Mouse (Mus musculus): ENCODE results near the gene Gm5678.

Gene Gm5678

GRCm38 (mm10) chr16:93627761-93628400 lies at the start of gene Gm5678:
Gene Gm5678 (plus strand): TSS chr16:93628097.
- no peak for DNase-seq

- no peak for DNase-seq
Observed at GRCm38 (mm10) chr16:93578346-93579005, 49.4 kb upstream of the Gm5678 start.

- DNase-seq: no peak
Observed at GRCm38 (mm10) chr16:93581125-93581524, 46.8 kb upstream of the Gm5678 start.

GRCm38 (mm10) chr16:93584976-93585702 lies 42.8 kb upstream of the Gm5678 start:
- DNase-seq: no peak

- DNase-seq: no peak
Observed at GRCm38 (mm10) chr16:93585703-93586205, 42.1 kb upstream of the Gm5678 start.

GRCm38 (mm10) chr16:93586382-93586781 lies 41.5 kb upstream of the Gm5678 start:
- no peak for DNase-seq

GRCm38 (mm10) chr16:93588281-93588680 lies 39.6 kb upstream of the Gm5678 start:
- DNase-seq: no peak

- no peak for DNase-seq
Observed at GRCm38 (mm10) chr16:93590915-93591314, 37.0 kb upstream of the Gm5678 start.

GRCm38 (mm10) chr16:93591450-93592430 lies 36.2 kb upstream of the Gm5678 start:
- no peak for DNase-seq

- DNase-seq: no peak
Observed at GRCm38 (mm10) chr16:93592711-93593110, 35.2 kb upstream of the Gm5678 start.

- DNase-seq: no peak
Observed at GRCm38 (mm10) chr16:93593406-93593805, 34.5 kb upstream of the Gm5678 start.

GRCm38 (mm10) chr16:93594448-93594847 lies 33.4 kb upstream of the Gm5678 start:
- DNase-seq: no peak

- DNase-seq: no peak
Observed at GRCm38 (mm10) chr16:93595766-93596165, 32.1 kb upstream of the Gm5678 start.

- DNase-seq: no peak
Observed at GRCm38 (mm10) chr16:93596807-93597206, 31.1 kb upstream of the Gm5678 start.

GRCm38 (mm10) chr16:93597551-93597950 lies 30.3 kb upstream of the Gm5678 start:
- DNase-seq: no peak

- no peak for DNase-seq
Observed at GRCm38 (mm10) chr16:93599461-93599860, 28.4 kb upstream of the Gm5678 start.

GRCm38 (mm10) chr16:93603439-93604212 lies 24.3 kb upstream of the Gm5678 start, which contains the start of gene Setd4:
Gene Setd4 (minus strand): TSS chr16:93604063.
- DNase-seq: peak; percentile 96

- peak; percentile 57 for DNase-seq
Observed at GRCm38 (mm10) chr16:93604481-93604969, 23.4 kb upstream of the Gm5678 start.

- no peak for DNase-seq
Observed at GRCm38 (mm10) chr16:93605553-93605952, 22.3 kb upstream of the Gm5678 start, which contains the start of gene Cbr1. Gene Cbr1 (plus strand): TSS chr16:93605853.

GRCm38 (mm10) chr16:93606146-93606545 lies 21.8 kb upstream of the Gm5678 start:
- peak; percentile 28 for DNase-seq

GRCm38 (mm10) chr16:93607669-93608101 lies 20.2 kb upstream of the Gm5678 start:
- DNase-seq: peak; percentile 85

Measured in cerebellum, adult 9-11 months (tissue).